Mouse (Mus musculus) embryonic facial prominence, embryonic 14.5 days (tissue): ENCODE data around the gene Eprs. TPM values are rescaled to one million over a fixed set of nuclear protein-coding genes. Genes with fewer than 3 reads are reported as not detected.
A peak's percentile ranks its signal among the peaks of the same experiment; 100 is the strongest.

Experiments
- ATAC-seq: fragments of 200-750 bp; cut with Nextera tagmentation; 2 replicates; pipeline ENCODE4 v1.8.0; 2017; ENCODE audit warnings: low read depth, moderate number of reproducible peaks, moderate TSS enrichment
- DNase-seq: peaks from one replicate; pipeline ENCODE4 v3.0.0-alpha.2; 2015; ENCODE audit warnings: low spot score
- H3K27ac ChIP-seq: fragments of 300-500 bp; sonication (generic); replicated peaks from 2 replicates; pipeline ENCODE4 v1.5.1; 2014; ENCODE audit warnings: low read depth, mild to moderate bottlenecking, low read length, moderate library complexity
- H3K27me3 ChIP-seq: fragments of 300-500 bp; sonication (generic); replicated peaks from 2 replicates; pipeline ENCODE4 v1.6.1; 2014; ENCODE audit warnings: low read length; ENCODE audit not compliant: control insufficient read depth, insufficient read depth
- H3K36me3 ChIP-seq: fragments of 300-500 bp; sonication (generic); 2 replicates; pipeline ENCODE4 v1.6.1; 2014; ENCODE audit warnings: low read length, mixed read lengths; ENCODE audit not compliant: control insufficient read depth, insufficient read depth
- H3K4me1 ChIP-seq: fragments of 300-500 bp; sonication (generic); 2 replicates; pipeline ENCODE4 v1.6.1; 2014; ENCODE audit warnings: antibody characterized with exemption, low read length; ENCODE audit not compliant: control insufficient read depth, insufficient read depth
- H3K4me2 ChIP-seq: fragments of 300-500 bp; sonication (generic); 2 replicates; pipeline ENCODE4 v1.6.1; 2014; ENCODE audit warnings: low read depth, mild to moderate bottlenecking, low read length, moderate library complexity, mixed read lengths
- H3K4me3 ChIP-seq: fragments of 300-500 bp; sonication (generic); 2 replicates; pipeline ENCODE4 v1.5.1; 2014; ENCODE audit warnings: low read depth, mild to moderate bottlenecking, low read length
- H3K9ac ChIP-seq: fragments of 300-500 bp; sonication (generic); 2 replicates; pipeline ENCODE4 v1.6.1; 2014; ENCODE audit warnings: low read depth, mild to moderate bottlenecking, low read length, moderate library complexity, mixed read lengths
- H3K9me3 ChIP-seq: fragments of 300-500 bp; sonication (generic); 2 replicates; pipeline ENCODE4 v1.6.1; 2016; ENCODE audit warnings: low read length; ENCODE audit not compliant: control insufficient read depth
- WGBS: fragments of 180-500 bp; shearing (Covaris S2); extraction: QIAGEN DNeasy Blood & Tissue Kit; methylation state at CpG from one replicate; pipeline ENCODE4 v1.1.7; 2014; 5-methylcytosine and 5-hydroxymethylcytosine counted together
- polyA plus RNA-seq: library from polyadenylated mRNA; unstranded; fragments of >200 nt; fragmentation: Nextera tagmentation; extraction: Ambion mirVana; gene quantifications from 2 replicates; pipeline ENCODE4 v1.2.1, GENCODE M21; 2014

Eprs gene
- polyA plus RNA-seq, 1 experiment from 2014 or later: 146 TPM

- peaks cover 89% of the 10 kb centered on the region for H3K36me3 ChIP-seq
- WGBS: 91% methylated on average over 4 of the region's 4 CpGs
- no peaks in the 10 kb centered on the region for H3K27me3 ChIP-seq
- H3K9ac ChIP-seq: no peak overlapping the region
- no peaks in the 10 kb centered on the region for H3K9me3 ChIP-seq
- H3K4me3 ChIP-seq: no peak overlapping the region
- H3K4me1 ChIP-seq: no peaks in the 10 kb centered on the region
- H3K27ac ChIP-seq: no peak overlapping the region
- no peak for ATAC-seq
- H3K4me2 ChIP-seq: no peak overlapping the region
- no peak for DNase-seq
These were observed 12.2 kb upstream of the Eprs start for GRCm38 (mm10) chr1:185350611-185351010.

- Histone ChIP-seq H3K9ac (no peak overlapping the region), H3K4me3 (no peak overlapping the region), H3K36me3 (peaks cover 88% of the 10 kb centered on the region), H3K27me3 (no peaks in the 10 kb centered on the region), H3K4me2 (no peak overlapping the region), H3K9me3 (no peaks in the 10 kb centered on the region), H3K4me1 (no peaks in the 10 kb centered on the region), H3K27ac (no peak overlapping the region)
- DNase-seq (no peak), ATAC-seq (no peak)
- 95% methylated on average over 12 of the region's 12 CpGs for WGBS
These were observed 10.7 kb upstream of the Eprs start for GRCm38 (mm10) chr1:185352151-185352550.

- Histone ChIP-seq H3K36me3 (peaks cover 86% of the 10 kb centered on the region), H3K27ac (no peak overlapping the region), H3K9me3 (no peaks in the 10 kb centered on the region), H3K4me1 (no peaks in the 10 kb centered on the region), H3K9ac (no peak overlapping the region), H3K27me3 (no peaks in the 10 kb centered on the region), H3K4me2 (no peak overlapping the region), H3K4me3 (no peak overlapping the region)
- DNase-seq: no peak
- 97% methylated on average over 8 of the region's 8 CpGs for WGBS
- ATAC-seq: no peak
These were observed 9.5 kb upstream of the Eprs start for GRCm38 (mm10) chr1:185353351-185353750.

GRCm38 (mm10) chr1:185354731-185355130 lies 8.1 kb upstream of the Eprs start:
- Histone ChIP-seq H3K36me3 (peaks cover 77% of the 10 kb centered on the region), H3K4me1 (no peaks in the 10 kb centered on the region), H3K27me3 (no peaks in the 10 kb centered on the region), H3K9ac (no peak overlapping the region), H3K4me3 (no peak overlapping the region), H3K4me2 (no peak overlapping the region), H3K9me3 (no peaks in the 10 kb centered on the region), H3K27ac (no peak overlapping the region)
- no peak for DNase-seq
- WGBS: 87% methylated on average over 4 of the region's 4 CpGs
- ATAC-seq: no peak

GRCm38 (mm10) chr1:185356246-185356645 lies 6.6 kb upstream of the Eprs start:
- ATAC-seq: no peak
- H3K9me3 ChIP-seq: no peaks in the 10 kb centered on the region
- DNase-seq: no peak
- H3K4me1 ChIP-seq: no peaks in the 10 kb centered on the region
- no peaks in the 10 kb centered on the region for H3K27me3 ChIP-seq
- H3K27ac ChIP-seq: no peak overlapping the region
- H3K4me2 ChIP-seq: no peak overlapping the region
- H3K9ac ChIP-seq: no peak overlapping the region
- no peak overlapping the region for H3K4me3 ChIP-seq
- peaks cover 65% of the 10 kb centered on the region for H3K36me3 ChIP-seq
- 93% methylated on average over 8 of the region's 8 CpGs for WGBS

GRCm38 (mm10) chr1:185358211-185358610 lies 4.6 kb upstream of the Eprs start:
- Histone ChIP-seq H3K36me3 (peaks cover 47% of the 10 kb centered on the region), H3K27ac (no peak overlapping the region), H3K9ac (no peak overlapping the region), H3K27me3 (no peaks in the 10 kb centered on the region), H3K4me3 (no peak overlapping the region), H3K4me2 (no peak overlapping the region), H3K4me1 (no peaks in the 10 kb centered on the region), H3K9me3 (no peaks in the 10 kb centered on the region)
- DNase-seq (no peak), ATAC-seq (no peak)
- WGBS: 85% methylated on average over 4 of the region's 4 CpGs

GRCm38 (mm10) chr1:185363526-185364182 lies 810 bp downstream of the Eprs start:
- H3K27ac ChIP-seq: peak overlapping the region; percentile 98
- WGBS: 4% methylated on average over 22 of the region's 22 CpGs
- ATAC-seq (peak; percentile 56), DNase-seq (peak; percentile 88)
- H3K4me2 ChIP-seq: peak overlapping the region; percentile 70
- peaks cover 15% of the 10 kb centered on the region for H3K4me1 ChIP-seq
- H3K9me3 ChIP-seq: no peaks in the 10 kb centered on the region
- H3K4me3 ChIP-seq: peak overlapping the region; percentile 97
- peaks cover 16% of the 10 kb centered on the region; the same call in 1 of the 2 replicates for H3K36me3 ChIP-seq
- H3K27me3 ChIP-seq: no peaks in the 10 kb centered on the region
- peak overlapping the region; percentile 95 for H3K9ac ChIP-seq

GRCm38 (mm10) chr1:185364183-185364540 lies 1.3 kb downstream of the Eprs start:
- H3K36me3 ChIP-seq: peaks cover 18% of the 10 kb centered on the region; the same call in 1 of the 2 replicates
- H3K9me3 ChIP-seq: no peaks in the 10 kb centered on the region
- peaks cover 15% of the 10 kb centered on the region for H3K4me1 ChIP-seq
- peak overlapping the region; percentile 97 for H3K4me3 ChIP-seq
- H3K4me2 ChIP-seq: peak overlapping the region; percentile 70
- ATAC-seq: no peak
- H3K9ac ChIP-seq: peak overlapping the region; percentile 95
- WGBS: 48% methylated on average over 6 of the region's 6 CpGs
- H3K27me3 ChIP-seq: no peaks in the 10 kb centered on the region
- no peak for DNase-seq
- H3K27ac ChIP-seq: 0 out of 2 replicates have a peak overlapping the region, but pooled peaks have one; percentile 98

- Histone ChIP-seq H3K9me3 (no peaks in the 10 kb centered on the region), H3K36me3 (peaks cover 45% of the 10 kb centered on the region), H3K27ac (no peak overlapping the region), H3K4me2 (no peak overlapping the region), H3K9ac (no peak overlapping the region), H3K4me3 (no peak overlapping the region), H3K27me3 (no peaks in the 10 kb centered on the region), H3K4me1 (peaks cover 15% of the 10 kb centered on the region)
- WGBS: 88% methylated on average over 6 of the region's 6 CpGs
- no peak for DNase-seq
- ATAC-seq: no peak
These were observed 4.5 kb downstream of the Eprs start for GRCm38 (mm10) chr1:185367383-185367782.
